Mouse (Mus musculus) ZHBTc4 (cell line): ENCODE results near the gene Eef1akmt3.
"Not testable (repeated sequence)": the region's sequence is repeated elsewhere in the genome, so short reads cannot be mapped to it uniquely, and the experiment has no call there.

Source experiments
- DNase-seq: peaks from one replicate; pipeline ENCODE4 v3.0.0-alpha.2; 2011; ENCODE audit warnings: low read depth, low spot score

The Eef1akmt3 gene

GRCm38 (mm10) chr10:127070190-127071121 lies 29.1 kb upstream of the Eef1akmt3 start, which contains the start of gene Tspan31:
Tspan31 (minus strand) TSS chr10:127070264.
- DNase-seq: peak; percentile 93

GRCm38 (mm10) chr10:127069281-127070189 lies 28.2 kb upstream of the Eef1akmt3 start:
- no peak for DNase-seq

GRCm38 (mm10) chr10:127068360-127069038 lies 27.2 kb upstream of the Eef1akmt3 start:
- no peak for DNase-seq

GRCm38 (mm10) chr10:127066519-127067018 lies 25.3 kb upstream of the Eef1akmt3 start:
- DNase-seq: peak; percentile 19

- DNase-seq: no peak
Measured at GRCm38 (mm10) chr10:127065981-127066380, 24.7 kb upstream of the Eef1akmt3 start.

GRCm38 (mm10) chr10:127063913-127064870 lies 22.9 kb upstream of the Eef1akmt3 start:
- DNase-seq: peak; percentile 65

GRCm38 (mm10) chr10:127063239-127063872 lies 22.0 kb upstream of the Eef1akmt3 start, which contains the start of gene Cdk4:
Cdk4 (plus strand) TSS chr10:127063534.
- DNase-seq: peak; percentile 99

- no peak for DNase-seq
Measured at GRCm38 (mm10) chr10:127062503-127062902, 21.2 kb upstream of the Eef1akmt3 start.

- not testable (repeated sequence) for DNase-seq
Measured at GRCm38 (mm10) chr10:127062101-127062500, 20.8 kb upstream of the Eef1akmt3 start.

- no peak for DNase-seq
Measured at GRCm38 (mm10) chr10:127061513-127061912, 20.2 kb upstream of the Eef1akmt3 start.

GRCm38 (mm10) chr10:127061085-127061484 lies 19.8 kb upstream of the Eef1akmt3 start:
- DNase-seq: no peak

GRCm38 (mm10) chr10:127059968-127060916 lies 18.9 kb upstream of the Eef1akmt3 start, which contains the start of gene March9:
March9 (minus strand) TSS chr10:127060184.
- peak; percentile 85 for DNase-seq

GRCm38 (mm10) chr10:127059174-127059967 lies 18.1 kb upstream of the Eef1akmt3 start:
- peak; percentile 16 for DNase-seq

GRCm38 (mm10) chr10:127058708-127059107 lies 17.4 kb upstream of the Eef1akmt3 start:
- DNase-seq: no peak

GRCm38 (mm10) chr10:127058161-127058560 lies 16.8 kb upstream of the Eef1akmt3 start:
- peak; percentile 90 for DNase-seq

- DNase-seq: peak; percentile 13
Measured at GRCm38 (mm10) chr10:127056490-127056889, 15.2 kb upstream of the Eef1akmt3 start.

- no peak for DNase-seq
Measured at GRCm38 (mm10) chr10:127055406-127055805, 14.1 kb upstream of the Eef1akmt3 start.
